Mouse (Mus musculus) myocyte (in vitro differentiated cells): ENCODE measurements around the gene Ap2s1. TPM values are rescaled to one million over a fixed set of nuclear protein-coding genes. Genes with fewer than 3 reads are reported as not detected.

Experiments
- H3K27me3 ChIP-seq: one replicate; pipeline ENCODE4 v1.6.1; 2011; ENCODE audit not compliant: control insufficient read depth, insufficient read depth, insufficient read length
- H3K36me3 ChIP-seq: one replicate; pipeline ENCODE4 v1.6.1; 2011; ENCODE audit not compliant: control insufficient read depth, insufficient read depth
- H3K4me2 ChIP-seq: one replicate; pipeline ENCODE4 v1.6.1; 2011; ENCODE audit warnings: low read depth, control low read depth
- H3K4me3 ChIP-seq: one replicate; pipeline ENCODE4 v1.5.1; 2011; ENCODE audit warnings: mild to moderate bottlenecking, control low read depth, moderate library complexity
- H3K79me2 ChIP-seq: one replicate; pipeline ENCODE4 v1.6.1; 2011; ENCODE audit not compliant: control insufficient read depth, insufficient read depth
- H3ac ChIP-seq: one replicate; pipeline ENCODE4 v1.6.1; 2011; ENCODE audit not compliant: control insufficient read depth, insufficient read length
- CEBPB ChIP-seq: IDR thresholded peaks from 2 replicates; pipeline ENCODE4 v1.6.1; 2011; ENCODE audit warnings: mild to moderate bottlenecking, moderate library complexity; ENCODE audit not compliant: poor library complexity, insufficient read depth, severe bottlenecking
- E2F4 ChIP-seq: IDR thresholded peaks from one replicate; pipeline ENCODE4 v1.6.1; 2011; ENCODE audit warnings: mild to moderate bottlenecking, control low read depth, moderate library complexity; ENCODE audit not compliant: insufficient read depth
- MAX ChIP-seq: IDR thresholded peaks from one replicate; pipeline ENCODE4 v1.6.1; 2011; ENCODE audit warnings: low read depth, mild to moderate bottlenecking, control low read depth
- MYOD1 ChIP-seq, 3 experiments: IDR thresholded peaks; one replicate each; pipeline ENCODE4 v1.6.1; 2011; ENCODE audit warnings: control low read depth in 2 of 3, low read depth in 2 of 3, mild to moderate bottlenecking in 2 of 3, moderate library complexity in 1 of 3; ENCODE audit not compliant: insufficient read length in 2 of 3, control insufficient read depth in 1 of 3
- MYOG ChIP-seq, 3 experiments: IDR thresholded peaks; one replicate each; pipeline ENCODE4 v1.6.1; 2011; ENCODE audit warnings: control low read depth in 2 of 3, low read depth in 2 of 3, mild to moderate bottlenecking in 2 of 3; ENCODE audit not compliant: insufficient read length in 2 of 3, control insufficient read depth in 1 of 3, insufficient read depth in 1 of 3
- POLR2A ChIP-seq: IDR thresholded peaks from one replicate; pipeline ENCODE4 v1.6.1; 2011; ENCODE audit warnings: low read depth, mild to moderate bottlenecking, control low read depth, moderate library complexity; ENCODE audit not compliant: insufficient read length
- POLR2AphosphoS2 ChIP-seq: IDR thresholded peaks from one replicate; pipeline ENCODE4 v1.6.1; 2011; ENCODE audit warnings: low read depth, control low read depth; ENCODE audit not compliant: insufficient read length
- REST ChIP-seq: IDR thresholded peaks from one replicate; pipeline ENCODE4 v1.6.1; 2011; ENCODE audit warnings: mild to moderate bottlenecking, control low read depth, moderate library complexity; ENCODE audit not compliant: insufficient read depth, insufficient read length
- SRF ChIP-seq: IDR thresholded peaks from one replicate; pipeline ENCODE4 v1.6.1; 2011; ENCODE audit warnings: low read depth; ENCODE audit not compliant: control insufficient read depth, insufficient read length
- TCF12 ChIP-seq: IDR thresholded peaks from one replicate; pipeline ENCODE4 v1.6.1; 2011; ENCODE audit warnings: mild to moderate bottlenecking, control low read depth; ENCODE audit not compliant: poor library complexity, insufficient read depth, severe bottlenecking
- TCF3 ChIP-seq: IDR thresholded peaks from one replicate; pipeline ENCODE4 v1.6.1; 2011; ENCODE audit warnings: low read depth, control low read depth; ENCODE audit not compliant: insufficient read length
- USF1 ChIP-seq: IDR thresholded peaks from one replicate; pipeline ENCODE4 v1.6.1; 2011; ENCODE audit warnings: low read depth, mild to moderate bottlenecking, control low read depth, moderate library complexity
- polyA plus RNA-seq: library from polyadenylated mRNA; unstranded; fragments of >200 nt; fragmentation: generic; extraction: Trizol; gene quantifications from one replicate; pipeline ENCODE4 v1.2.1, GENCODE M21; 2012; ENCODE audit warnings: missing spikeins

Ap2s1 gene
- polyA plus RNA-seq, 1 experiment, result 247 TPM

- Histone ChIP-seq H3K79me2 (peaks cover 54% of the 10 kb centered on the region), H3K27me3 (no peaks in the 10 kb centered on the region), H3K4me2 (peak overlapping the region; percentile 75), H3ac (peak overlapping the region; percentile 61), H3K4me3 (peak overlapping the region; percentile 97), H3K36me3 (peaks cover 9% of the 10 kb centered on the region)
- no peak for TF ChIP-seq TCF3
- TF ChIP-seq MYOD1 (IDR thresholded peaks at IDR 0.05; ENCODE audit: control insufficient read depth in 1 of 3, insufficient read length in 2 of 3, low read depth in 2 of 3), result no peak
- TF ChIP-seq CEBPB, result no peak
- TF ChIP-seq REST, result no peak
- no peak for TF ChIP-seq POLR2A
- TF ChIP-seq USF1, result no peak
- no peak for TF ChIP-seq E2F4
- no peak for TF ChIP-seq MAX
Measured at GRCm38 (mm10) chr7:16782555-16783125, 44.4 kb downstream of the Ap2s1 start.

- H3K36me3 ChIP-seq, result peaks cover 13% of the 10 kb centered on the region
- H3K27me3 ChIP-seq, result no peaks in the 10 kb centered on the region
- TF ChIP-seq E2F4 (no peak), USF1 (peak; percentile 46), MYOG (IDR thresholded peaks at IDR 0.05; ENCODE audit: control insufficient read depth in 1 of 3, insufficient read depth in 1 of 3, insufficient read length in 2 of 3, low read depth in 2 of 3) (no peak), TCF3 (no peak), MYOD1 (IDR thresholded peaks at IDR 0.05; ENCODE audit: control insufficient read depth in 1 of 3, insufficient read length in 2 of 3, low read depth in 2 of 3) (no peak), POLR2AphosphoS2 (peak; percentile 18), REST (no peak), CEBPB (no peak), SRF (no peak), MAX (no peak), TCF12 (no peak), POLR2A (peak; percentile 10)
- H3K4me3 ChIP-seq, result peak overlapping the region; percentile 97
- H3K4me2 ChIP-seq, result peak overlapping the region; percentile 75
- peaks cover 54% of the 10 kb centered on the region for H3K79me2 ChIP-seq
- H3ac ChIP-seq, result peak overlapping the region; percentile 61
Measured at GRCm38 (mm10) chr7:16783224-16783688, 45.0 kb downstream of the Ap2s1 start.

GRCm38 (mm10) chr7:16783758-16784415 is 45.7 kb downstream of the Ap2s1 start:
- peak; percentile 55 for TF ChIP-seq POLR2A
- no peak for TF ChIP-seq E2F4
- no peak for TF ChIP-seq USF1
- no peak for TF ChIP-seq CEBPB
- peak; percentile 73 for TF ChIP-seq POLR2AphosphoS2
- peak; percentile 46 for TF ChIP-seq MAX
- no peak for TF ChIP-seq TCF12
- TF ChIP-seq SRF, result no peak
- H3K27me3 ChIP-seq, result no peaks in the 10 kb centered on the region
- H3K79me2 ChIP-seq, result peaks cover 54% of the 10 kb centered on the region
- H3K4me2 ChIP-seq, result peak overlapping the region; percentile 75
- H3K4me3 ChIP-seq, result peak overlapping the region; percentile 97
- H3ac ChIP-seq, result peak overlapping the region; percentile 61
- H3K36me3 ChIP-seq, result peaks cover 13% of the 10 kb centered on the region

- H3K27me3 ChIP-seq, result no peaks in the 10 kb centered on the region
- peak overlapping the region; percentile 97 for H3K4me3 ChIP-seq
- peak overlapping the region; percentile 75 for H3K4me2 ChIP-seq
- TF ChIP-seq MAX (no peak), CEBPB (peak; percentile 51; the same call in 1 of the 2 replicates), SRF (no peak), TCF12 (no peak), USF1 (no peak), TCF3 (no peak), POLR2AphosphoS2 (peak; percentile 87), POLR2A (peak; percentile 62), E2F4 (no peak)
- H3K79me2 ChIP-seq, result peaks cover 54% of the 10 kb centered on the region
- H3ac ChIP-seq, result peak overlapping the region; percentile 61
- H3K36me3 ChIP-seq, result peaks cover 13% of the 10 kb centered on the region
Measured at GRCm38 (mm10) chr7:16784498-16784976, 46.3 kb downstream of the Ap2s1 start.
